1 mouse cellular context compared by ENCODE assay signal in the genomic region with DNA sequence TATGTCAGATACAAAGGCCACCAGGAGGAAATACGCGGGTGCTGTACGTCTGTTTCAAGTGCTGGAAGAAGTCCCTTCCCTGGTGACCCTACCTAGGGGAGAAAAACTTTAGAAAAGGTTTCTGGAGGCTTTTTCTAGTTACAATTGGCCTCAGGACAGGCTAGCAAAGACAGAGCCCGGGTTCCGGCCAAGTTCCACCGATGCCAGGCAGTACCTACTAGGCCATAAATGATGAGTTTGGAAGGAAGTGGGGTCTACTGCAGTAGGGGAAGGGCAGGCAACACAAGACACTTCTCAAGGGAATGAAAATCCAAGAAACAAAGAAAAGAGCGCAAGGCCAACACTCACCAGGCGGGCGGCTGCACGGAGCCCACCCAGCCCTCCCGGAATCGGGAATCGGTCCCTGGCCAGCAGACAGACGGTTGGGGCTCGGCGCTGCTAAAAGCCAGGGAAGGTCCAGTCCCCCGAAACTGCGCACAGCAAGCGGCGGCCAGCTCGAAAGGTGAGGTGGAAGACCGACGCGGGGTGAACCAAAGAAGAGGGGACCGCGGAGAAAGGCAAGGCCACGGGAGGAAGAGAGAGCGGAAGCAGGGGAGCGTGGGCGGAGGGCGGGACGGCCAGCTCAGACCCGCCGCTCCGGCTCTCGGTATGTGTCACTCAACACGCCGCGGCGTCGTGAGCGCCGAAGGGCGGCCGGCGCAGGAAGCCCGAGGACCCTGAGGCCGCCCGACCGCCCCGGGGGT.
TF ChIP-seq lines count a peak whose summit lies in the region.

No protein-coding gene starts in this region.

TF ChIP-seq in myocyte, 11 proteins besides CTCF, POLR2A, EP300 and RAD21 (continued from another document):
- TF ChIP-seq POLR2AphosphoS2 (IDR thresholded peaks at IDR 0.05; ENCODE audit: insufficient read length, low read depth) = no peak
- TF ChIP-seq MAX (IDR thresholded peaks at IDR 0.05; ENCODE audit: low read depth) = no peak
- TF ChIP-seq MYOG (IDR thresholded peaks at IDR 0.05; ENCODE audit: control insufficient read depth in 1 of 3, insufficient read depth in 1 of 3, insufficient read length in 2 of 3, low read depth in 2 of 3) = no peak
- no peak for TF ChIP-seq SRF (IDR thresholded peaks at IDR 0.05; ENCODE audit: control insufficient read depth, insufficient read length, low read depth)
- no peak for TF ChIP-seq CEBPB (IDR thresholded peaks at IDR 0.05; ENCODE audit: insufficient read depth, poor library complexity, severe bottlenecking)
